Mouse (Mus musculus) MEL (cell line): ENCODE results near the gene Gm8909. TPM values are rescaled to one million over a fixed set of nuclear protein-coding genes. Genes with fewer than 3 reads are reported as not detected.

Source experiments
- DNase-seq: peaks from one replicate; pipeline ENCODE4 v3.0.0; 2011; ENCODE audit warnings: low read depth, low spot score
- H3K27ac ChIP-seq: 2 replicates; pipeline ENCODE4 v1.5.1; 2012; ENCODE audit warnings: low read depth, mild to moderate bottlenecking, control low read depth, low read length, moderate library complexity; ENCODE audit not compliant: control insufficient read depth
- H3K27me3 ChIP-seq, 2 experiments: fragments of 150-350 bp in 1 of 2; sonication (generic) in 1 of 2; 2 replicates each; pipeline ENCODE4 v1.6.1; 2012; ENCODE audit warnings: low read length in 2 of 2, mild to moderate bottlenecking in 2 of 2, improper control_type of control experiment in 1 of 2, moderate library complexity in 1 of 2; ENCODE audit not compliant: insufficient read depth in 2 of 2, control insufficient read depth in 1 of 2
- H3K36me3 ChIP-seq, 2 experiments: 2 replicates each; pipeline ENCODE4 v1.6.1; 2012 to 2014; ENCODE audit warnings: low read length in 2 of 2, improper control_type of control experiment in 1 of 2, inconsistent platforms in 1 of 2, mild to moderate bottlenecking in 1 of 2; ENCODE audit not compliant: insufficient read depth in 2 of 2, control insufficient read depth in 1 of 2
- H3K4me1 ChIP-seq, 2 experiments: fragments of 150-350 bp in 1 of 2; sonication (generic) in 1 of 2; 2 replicates each; pipeline ENCODE4 v1.6.1; 2012; ENCODE audit warnings: low read length in 2 of 2, improper control_type of control experiment in 1 of 2, mild to moderate bottlenecking in 1 of 2; ENCODE audit not compliant: insufficient read depth in 2 of 2, control insufficient read depth in 1 of 2
- H3K4me3 ChIP-seq, 2 experiments: fragments of 150-350 bp in 1 of 2; sonication (generic) in 1 of 2; 2 replicates each; pipeline ENCODE4 v1.5.1; 2012; ENCODE audit warnings: low read depth in 2 of 2, low read length in 2 of 2, mild to moderate bottlenecking in 2 of 2, moderate library complexity in 2 of 2, control low read depth in 1 of 2, improper control_type of control experiment in 1 of 2; ENCODE audit not compliant: control insufficient read depth in 1 of 2, insufficient read depth in 1 of 2
- H3K79me2 ChIP-seq: 2 replicates; pipeline ENCODE4 v1.6.1; 2012; ENCODE audit warnings: mild to moderate bottlenecking, low read length, moderate library complexity; ENCODE audit not compliant: control insufficient read depth, poor library complexity, insufficient read depth
- H3K9ac ChIP-seq: 2 replicates; pipeline ENCODE4 v1.6.1; 2012; ENCODE audit warnings: low read depth, mild to moderate bottlenecking, control low read depth, low read length, moderate library complexity; ENCODE audit not compliant: control insufficient read depth, poor library complexity, severe bottlenecking
- H3K9me3 ChIP-seq: fragments of 150-350 bp; sonication (generic); replicated peaks from 2 replicates; pipeline ENCODE4 v1.6.1; 2012; ENCODE audit warnings: mild to moderate bottlenecking, low read length, improper control_type of control experiment, moderate library complexity; ENCODE audit not compliant: insufficient read depth
- CHD1 ChIP-seq: IDR thresholded peaks from 2 replicates; pipeline ENCODE4 v1.6.1; 2012; ENCODE audit warnings: low read depth, mild to moderate bottlenecking, inconsistent platforms, low read length, improper control_type of control experiment
- CTCF ChIP-seq, 3 experiments: IDR thresholded peaks in 2 of 3; conservative IDR thresholded peaks in 1 of 3; 2 replicates each; pipeline ENCODE4 v1.5.1; 2011 to 2012; ENCODE audit warnings: low read length in 3 of 3, low read depth in 2 of 3, mild to moderate bottlenecking in 2 of 3, improper control_type of control experiment in 1 of 3, inconsistent platforms in 1 of 3, mixed read lengths in 1 of 3, moderate library complexity in 1 of 3; ENCODE audit not compliant: control insufficient read depth in 1 of 3, insufficient read depth in 1 of 3, poor library complexity in 1 of 3, severe bottlenecking in 1 of 3
- ELF1 ChIP-seq: IDR thresholded peaks from 2 replicates; pipeline ENCODE4 v1.6.1; 2014; ENCODE audit warnings: low read depth, mild to moderate bottlenecking, inconsistent platforms, low read length, improper control_type of control experiment, moderate library complexity
- ETS1 ChIP-seq: IDR thresholded peaks from 2 replicates; pipeline ENCODE4 v1.6.1; 2012; ENCODE audit warnings: low read depth, mild to moderate bottlenecking, inconsistent platforms, low read length, improper control_type of control experiment, moderate library complexity
- GABPA ChIP-seq: IDR thresholded peaks from 2 replicates; pipeline ENCODE4 v1.6.1; 2012; ENCODE audit warnings: low read depth, mild to moderate bottlenecking, inconsistent platforms, low read length, improper control_type of control experiment, moderate library complexity
- GATA1 ChIP-seq: IDR thresholded peaks from 2 replicates; pipeline ENCODE4 v1.6.1; 2011; ENCODE audit warnings: low read depth, low read length, improper control_type of control experiment
- JUND ChIP-seq: IDR thresholded peaks from 2 replicates; pipeline ENCODE4 v1.6.1; 2011; ENCODE audit warnings: low read depth, mild to moderate bottlenecking, improper control_type of control experiment, low read length
- KAT2A ChIP-seq: conservative IDR thresholded peaks from 2 replicates; pipeline ENCODE4 v1.6.1; 2012; ENCODE audit warnings: low read depth, low read length, improper control_type of control experiment, inconsistent platforms
- MAFK ChIP-seq: IDR thresholded peaks from 2 replicates; pipeline ENCODE4 v1.6.1; 2011; ENCODE audit warnings: low read depth, mild to moderate bottlenecking, low read length, improper control_type of control experiment, borderline replicate concordance
- MAX ChIP-seq: IDR thresholded peaks from 2 replicates; pipeline ENCODE4 v1.6.1; 2011; ENCODE audit warnings: low read length, improper control_type of control experiment
- MEF2A ChIP-seq: IDR thresholded peaks from 2 replicates; pipeline ENCODE4 v1.6.1; 2014; ENCODE audit warnings: low read depth, mild to moderate bottlenecking, inconsistent platforms, low read length, improper control_type of control experiment; ENCODE audit not compliant: poor library complexity, insufficient replicate concordance, severe bottlenecking; ENCODE audit errors: extremely low read depth
- MYB ChIP-seq: IDR thresholded peaks from 2 replicates; pipeline ENCODE4 v1.6.1; 2011; ENCODE audit warnings: mild to moderate bottlenecking, low read depth, low read length, improper control_type of control experiment
- MYC ChIP-seq: IDR thresholded peaks from 2 replicates; pipeline ENCODE4 v1.6.1; 2011; ENCODE audit warnings: low read depth, mild to moderate bottlenecking, low read length, improper control_type of control experiment, moderate library complexity
- NELFE ChIP-seq: IDR thresholded peaks from 2 replicates; pipeline ENCODE4 v1.6.1; 2011; ENCODE audit warnings: low read depth, low read length, improper control_type of control experiment
- NRF1 ChIP-seq: IDR thresholded peaks from 2 replicates; pipeline ENCODE4 v1.6.1; 2014; ENCODE audit warnings: low read depth, mild to moderate bottlenecking, inconsistent platforms, low read length, improper control_type of control experiment, moderate library complexity; ENCODE audit not compliant: poor library complexity, insufficient read depth, severe bottlenecking
- POLR2A ChIP-seq, 2 experiments: IDR thresholded peaks; 2 replicates each; pipeline ENCODE4 v1.6.1; 2011 to 2012; ENCODE audit warnings: low read length in 2 of 2, mild to moderate bottlenecking in 2 of 2, control low read depth in 1 of 2, improper control_type of control experiment in 1 of 2, low read depth in 1 of 2, moderate library complexity in 1 of 2; ENCODE audit not compliant: control insufficient read depth in 1 of 2, insufficient read depth in 1 of 2, poor library complexity in 1 of 2
- POLR2AphosphoS5 ChIP-seq: IDR thresholded peaks from 2 replicates; pipeline ENCODE4 v1.6.1; 2012; ENCODE audit warnings: low read depth, borderline replicate concordance, mild to moderate bottlenecking, inconsistent platforms, low read length, moderate library complexity, mixed read lengths
- RAD21 ChIP-seq: IDR thresholded peaks from 2 replicates; pipeline ENCODE4 v1.6.1; 2011; ENCODE audit warnings: mild to moderate bottlenecking, low read depth, low read length, improper control_type of control experiment
- RCOR1 ChIP-seq: IDR thresholded peaks from 2 replicates; pipeline ENCODE4 v1.6.1; 2012; ENCODE audit warnings: low read depth, mild to moderate bottlenecking, inconsistent platforms, low read length, improper control_type of control experiment
- SIN3A ChIP-seq: IDR thresholded peaks from 2 replicates; pipeline ENCODE4 v1.6.1; 2012; ENCODE audit warnings: low read length, improper control_type of control experiment, inconsistent platforms
- SMC3 ChIP-seq: IDR thresholded peaks from 2 replicates; pipeline ENCODE4 v1.6.1; 2011; ENCODE audit warnings: low read depth, low read length, improper control_type of control experiment
- TAL1 ChIP-seq: IDR thresholded peaks from 2 replicates; pipeline ENCODE4 v1.6.1; 2012; ENCODE audit warnings: mild to moderate bottlenecking, inconsistent platforms, low read length, moderate library complexity, mixed read lengths
- TBP ChIP-seq: IDR thresholded peaks from 2 replicates; pipeline ENCODE4 v1.8.0; 2011; ENCODE audit warnings: low read depth, low read length, improper control_type of control experiment
- UBTF ChIP-seq: IDR thresholded peaks from 2 replicates; pipeline ENCODE4 v1.6.1; 2012; ENCODE audit warnings: low read depth, mild to moderate bottlenecking, inconsistent platforms, low read length, improper control_type of control experiment, moderate library complexity, borderline replicate concordance; ENCODE audit not compliant: insufficient read depth
- USF1 ChIP-seq: IDR thresholded peaks from 2 replicates; pipeline ENCODE4 v1.6.1; 2014; ENCODE audit warnings: low read depth, mild to moderate bottlenecking, inconsistent platforms, low read length, improper control_type of control experiment, moderate library complexity
- USF2 ChIP-seq, 2 experiments: IDR thresholded peaks; 2 replicates each; pipeline ENCODE4 v1.6.1; 2011 to 2012; ENCODE audit warnings: improper control_type of control experiment in 2 of 2, low read length in 2 of 2, borderline replicate concordance in 1 of 2, inconsistent platforms in 1 of 2, low read depth in 1 of 2, mild to moderate bottlenecking in 1 of 2; ENCODE audit not compliant: insufficient read depth in 1 of 2
- ZC3H11A ChIP-seq: IDR thresholded peaks from 2 replicates; pipeline ENCODE4 v1.6.1; 2012; ENCODE audit warnings: low read depth, mild to moderate bottlenecking, inconsistent platforms, low read length, improper control_type of control experiment
- polyA plus RNA-seq, 2 experiments: library from polyadenylated mRNA; stranded (reverse) in 1 of 2; unstranded in 1 of 2; fragments of >175 nt in 1 of 2; fragments of >200 nt in 1 of 2; gene quantifications; 2 replicates each; pipeline versions ENCODE4 v1.2.1 to v1.2.4; 2012; ENCODE audit warnings: low replicate concordance in 2 of 2, low read depth in 1 of 2; ENCODE audit not compliant: insufficient read length in 2 of 2, insufficient read depth in 1 of 2, missing spikeins in 1 of 2
- total RNA-seq: library from RNA; depleted of rRNA; stranded (reverse); fragments of 300-350 nt; gene quantifications from 2 replicates; pipeline ENCODE4 v1.2.3, GENCODE M21; 2012

Gene Gm8909
- total and polyA plus RNA-seq, 3 experiments: 3.0 TPM; not detected in 2

DNA sequence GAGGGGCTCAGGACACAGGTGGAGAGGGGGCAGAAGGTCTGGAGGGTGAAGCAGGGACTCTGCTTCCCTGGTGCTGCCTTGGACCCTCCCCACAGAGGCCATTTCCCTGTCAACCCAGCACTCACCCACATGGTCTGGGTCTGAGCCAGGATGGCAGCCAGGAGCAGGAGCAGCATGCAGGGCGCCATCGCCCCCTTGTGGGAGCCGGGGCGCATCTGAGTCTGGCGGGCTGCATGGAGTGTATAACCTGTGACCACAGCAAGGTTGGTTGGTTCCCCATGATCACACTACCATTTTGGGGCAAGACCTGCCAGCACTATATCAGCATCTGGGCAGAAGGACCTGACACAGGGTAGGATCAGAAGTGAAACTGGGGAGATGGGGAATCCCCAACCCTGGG, 30.0 kb upstream of the Gm8909 start (continued):
- 0 out of 2 replicates have a peak, but pooled peaks have one; percentile 32 for TF ChIP-seq MYC
- TF ChIP-seq, all 39 proteins: peak for 8

DNA sequence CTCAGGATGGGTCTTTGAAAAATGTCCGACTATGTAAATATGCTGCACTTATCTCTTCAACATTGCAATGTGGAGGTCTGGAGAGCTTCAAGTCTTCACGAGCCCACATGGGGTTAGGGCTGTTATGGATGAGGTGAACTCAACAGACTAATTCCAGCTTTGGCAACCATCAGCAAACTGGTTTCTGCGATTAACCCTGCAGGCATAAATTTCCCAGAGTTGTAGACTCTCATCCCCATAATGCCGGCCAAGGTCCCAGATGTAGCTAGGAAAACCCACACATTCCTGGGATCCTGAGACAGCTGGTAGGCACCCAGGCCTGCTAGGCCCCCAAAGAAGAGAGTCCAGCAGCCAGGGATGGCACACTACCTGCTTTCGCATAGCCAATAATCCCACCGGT, 26.1 kb upstream of the Gm8909 start:
- Histone ChIP-seq H3K4me3 (no peak overlapping the region), H3K36me3 (no peaks in the 10 kb centered on the region), H3K9ac (no peak overlapping the region), H3K27ac (no peak overlapping the region), H3K27me3 (peaks cover 3 to 10% of the 10 kb centered on the region in 2 experiments), H3K4me1 (0 out of 4 replicates have a peak, but pooled peaks cover 0 to 5% of the 10 kb centered on the region in 2 experiments), H3K9me3 (no peaks in the 10 kb centered on the region), H3K79me2 (no peaks in the 10 kb centered on the region)
- DNase-seq: no peak
- no peak for TF ChIP-seq USF1
- no peak for TF ChIP-seq RCOR1
- no peak for TF ChIP-seq POLR2AphosphoS5
- TF ChIP-seq NRF1: no peak
- TF ChIP-seq MAX: no peak
- no peak for TF ChIP-seq JUND
- TF ChIP-seq KAT2A: no peak
- no peak for TF ChIP-seq MEF2A
- no peak for TF ChIP-seq ZC3H11A
- no peak for TF ChIP-seq SMC3
- no peak for TF ChIP-seq SIN3A
- TF ChIP-seq NELFE: no peak
- no peak for TF ChIP-seq MAFK

DNA sequence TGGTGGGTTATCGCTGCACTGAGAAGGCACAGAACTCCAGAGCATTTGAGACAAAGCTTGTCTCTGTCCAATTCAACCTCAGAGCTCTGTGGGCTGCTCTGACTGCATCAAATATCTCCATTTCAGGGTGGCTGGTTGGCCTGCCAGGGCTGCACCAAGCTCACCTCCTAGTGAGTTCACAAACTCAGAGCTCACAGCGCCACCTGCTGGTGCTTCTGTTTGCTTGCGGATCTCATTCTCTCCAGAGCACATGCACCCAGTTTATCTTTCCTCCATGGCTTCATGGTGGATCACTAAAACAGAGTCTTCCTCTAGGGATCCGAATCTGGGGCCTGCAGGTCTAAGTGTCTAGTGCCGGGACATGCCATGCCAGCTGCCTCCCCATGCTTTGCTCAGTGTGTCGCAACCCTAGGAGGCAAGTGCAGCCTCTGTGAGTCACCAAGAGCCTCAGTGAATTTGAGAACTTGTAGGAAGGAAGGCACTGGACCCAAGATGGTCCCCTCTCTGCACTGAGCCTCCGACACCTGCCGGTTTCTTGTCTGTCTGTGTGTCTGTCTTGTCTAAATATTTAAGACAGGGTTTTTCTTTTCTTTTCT, 25.3 kb upstream of the Gm8909 start:
- Histone ChIP-seq H3K9ac (no peak overlapping the region), H3K27me3 (peaks cover 6 to 15% of the 10 kb centered on the region in 2 experiments), H3K4me1 (0 out of 4 replicates have a peak, but pooled peaks cover 0 to 5% of the 10 kb centered on the region in 2 experiments), H3K79me2 (no peaks in the 10 kb centered on the region), H3K4me3 (no peak overlapping the region), H3K9me3 (no peaks in the 10 kb centered on the region), H3K27ac (no peak overlapping the region), H3K36me3 (no peaks in the 10 kb centered on the region)
- DNase-seq: peak; percentile 85
- TF ChIP-seq TAL1 (no peak), CTCF (IDR thresholded peaks at IDR 0.05 in 2 of 3, conservative IDR thresholded peaks at IDR 0.05 in 1 of 3; ENCODE audit: control insufficient read depth in 1 of 3, insufficient read depth in 1 of 3, low read depth in 2 of 3, low read length in 3 of 3, poor library complexity in 1 of 3, severe bottlenecking in 1 of 3) (peak; percentile 86 to 93 (median 88)), ZC3H11A (peak; percentile 27; the same call in 1 of the 2 replicates), ELF1 (no peak), MAFK (no peak), TBP (no peak), CHD1 (no peak), USF1 (no peak), UBTF (no peak), ETS1 (no peak), MYB (no peak), POLR2A (IDR thresholded peaks at IDR 0.05; ENCODE audit: control insufficient read depth in 1 of 2, insufficient read depth in 1 of 2, low read depth in 1 of 2, low read length in 2 of 2, poor library complexity in 1 of 2) (no peak), RCOR1 (no peak), USF2 (IDR thresholded peaks at IDR 0.05; ENCODE audit: borderline replicate concordance in 1 of 2, insufficient read depth in 1 of 2, low read depth in 1 of 2, low read length in 2 of 2) (no peak), MEF2A (no peak), RAD21 (peak; percentile 69), GABPA (no peak), MYC (peak; percentile 44; the same call in 1 of the 2 replicates), GATA1 (no peak), NELFE (no peak)
